Mouse (Mus musculus) urinary bladder, postnatal 10 days (tissue): ENCODE measurements around the gene Aanat.
"Not testable (repeated sequence)": the region's sequence is repeated elsewhere in the genome, so short reads cannot be mapped to it uniquely, and the experiment has no call there.

ENCODE experiments used
- DNase-seq: peaks from one replicate; pipeline ENCODE4 v3.0.0; 2022; ENCODE audit warnings: low spot score

The Aanat gene

DNA sequence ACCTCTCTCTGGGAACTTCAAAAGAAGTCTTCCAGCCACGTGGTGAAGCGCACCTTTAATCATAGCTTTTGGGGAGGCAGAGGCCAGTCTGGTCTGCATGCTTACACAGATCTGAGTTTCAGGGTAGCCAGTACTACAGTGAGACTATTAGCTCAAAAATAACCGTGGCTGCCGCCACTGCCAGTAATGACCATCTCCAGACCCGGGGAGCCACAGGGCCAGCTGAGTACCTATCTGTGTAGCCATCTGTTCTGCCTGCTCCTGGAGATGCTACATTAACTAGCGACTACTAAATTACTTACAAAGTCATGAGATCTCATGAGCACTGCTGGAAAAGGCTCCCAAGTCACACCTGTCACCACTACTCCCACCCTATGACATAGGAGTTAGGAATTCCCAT, 11.2 kb upstream of the Aanat start:
- DNase-seq, result no peak

DNA sequence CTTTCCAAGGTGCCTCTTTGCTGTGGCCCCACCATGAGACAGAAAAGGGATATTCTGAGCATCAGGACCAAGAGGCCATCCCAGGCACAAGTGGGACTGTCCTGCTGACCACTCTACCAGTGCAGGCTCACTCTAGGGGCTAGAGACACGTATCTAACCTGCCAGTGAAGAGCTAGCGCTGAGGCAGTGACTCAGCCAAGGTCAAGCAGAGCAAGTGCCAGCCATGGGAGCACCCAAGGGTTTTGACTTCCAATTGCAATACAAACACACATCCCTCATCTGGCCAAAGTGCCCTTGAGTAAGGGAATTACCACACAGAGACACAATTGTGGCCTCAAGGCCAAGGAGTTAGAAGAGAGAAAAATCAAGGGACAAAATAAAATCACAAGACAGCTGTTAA, 10.8 kb upstream of the Aanat start:
- no peak for DNase-seq

DNA sequence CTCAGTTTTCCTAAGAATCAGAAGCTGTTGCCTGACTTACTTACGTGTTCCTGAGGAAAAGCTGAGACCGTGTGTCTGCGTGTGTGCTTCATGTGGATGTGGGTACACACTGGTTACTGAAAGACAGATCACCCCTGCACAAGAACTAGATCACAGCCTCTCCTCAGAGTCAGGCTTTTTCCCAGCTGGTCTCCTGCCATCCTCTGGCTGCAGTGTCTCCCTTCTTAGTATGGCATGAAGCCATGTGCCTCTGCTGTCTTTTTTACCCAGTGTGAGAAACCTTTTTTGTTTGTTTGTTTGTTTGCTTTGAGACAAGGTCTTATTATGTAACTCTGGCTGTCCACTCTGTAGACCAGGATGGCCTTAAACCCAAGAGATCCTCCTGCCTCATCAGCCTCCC, 7.0 kb upstream of the Aanat start:
- DNase-seq, result no peak

DNA sequence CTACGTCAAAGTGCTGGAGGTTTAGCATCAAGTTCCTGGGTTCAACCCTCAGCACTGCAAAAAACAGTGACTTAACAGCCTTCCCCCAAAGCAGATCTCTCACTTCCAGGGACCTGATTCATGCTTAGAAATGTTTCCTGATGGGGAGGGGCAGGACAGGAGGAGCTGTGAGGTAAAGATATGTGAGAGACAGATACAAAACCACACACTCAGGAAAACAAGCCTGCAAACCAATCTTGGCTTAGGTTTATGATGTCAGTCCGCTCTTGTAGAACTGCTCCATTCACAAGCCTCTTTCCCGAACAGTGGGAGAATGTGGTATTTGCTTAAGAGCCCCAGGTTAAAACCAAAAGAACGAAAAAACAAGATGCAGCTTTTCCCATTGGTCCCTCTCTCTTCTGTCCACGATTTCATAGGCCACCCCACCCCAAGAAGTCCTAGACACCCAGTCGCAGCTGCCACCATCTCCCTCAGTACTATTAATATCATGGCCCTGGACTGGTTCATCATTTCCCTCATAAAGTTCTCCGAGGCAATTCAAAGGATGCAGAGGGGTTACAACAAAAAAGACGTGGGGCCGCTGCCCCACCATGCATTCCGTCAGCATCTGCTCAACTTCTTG, 6.1 kb upstream of the Aanat start:
- DNase-seq, result no peak

DNA sequence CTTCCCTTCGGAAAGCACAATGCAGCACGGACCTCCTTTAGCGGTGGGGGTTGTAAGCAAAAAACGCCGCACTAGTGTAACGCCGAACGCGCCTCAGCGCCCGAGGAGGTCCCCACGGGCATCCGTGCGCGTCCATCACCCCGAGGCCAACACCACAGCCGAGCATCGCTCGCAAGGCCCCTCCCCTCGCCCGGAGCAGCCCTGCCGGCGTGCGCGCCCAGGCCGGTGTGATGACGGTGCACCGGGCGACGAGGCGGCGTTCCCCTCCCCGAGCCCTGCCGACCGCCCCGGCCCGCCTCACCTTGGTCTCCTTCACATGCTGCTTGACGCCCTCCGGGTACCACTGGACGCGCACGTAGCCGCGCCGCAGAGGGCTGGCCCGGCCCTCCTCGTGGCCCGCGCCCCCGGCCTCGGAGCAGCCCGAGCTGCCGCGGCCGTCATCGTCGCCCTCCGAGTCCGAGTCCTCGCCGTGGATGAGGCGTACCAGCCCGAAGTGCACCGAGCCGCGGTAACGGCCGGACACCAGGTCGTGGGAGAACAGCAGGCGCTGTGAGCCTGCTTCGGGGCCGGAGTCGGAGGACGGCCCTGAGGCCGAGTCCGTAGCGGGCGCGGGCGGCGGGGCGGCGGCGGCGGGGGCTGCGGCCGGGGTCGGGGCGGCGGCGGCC, 5.4 kb upstream of the Aanat start:
- DNase-seq, result no peak

DNA sequence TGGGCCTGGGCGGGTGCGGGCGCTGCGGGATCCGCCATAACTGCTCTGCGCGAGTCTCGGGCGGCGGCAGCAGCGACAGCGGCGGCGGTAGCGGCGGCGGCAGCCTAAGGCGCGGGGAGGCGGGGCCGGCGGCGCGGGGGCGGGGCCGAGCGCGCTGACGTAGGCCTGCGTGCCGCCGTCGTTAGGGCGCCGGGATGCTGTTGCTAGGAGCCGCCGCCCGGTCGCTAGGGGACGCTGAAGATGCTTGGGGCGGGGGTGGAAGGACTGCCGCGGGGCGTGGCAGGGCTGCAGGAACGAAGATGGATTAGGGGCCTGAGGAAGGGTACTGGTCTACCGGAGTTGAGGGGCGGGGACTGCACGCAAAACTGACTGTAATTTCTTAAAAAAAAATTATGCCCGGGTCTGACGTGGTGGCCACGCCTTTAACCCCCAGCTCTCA, 4.8 kb upstream of the Aanat start, which contains the start of gene Ube2o:
TSS of gene Ube2o (minus strand) at position 72 of the 439 bp plus-strand sequence.
- peak; percentile 37 for DNase-seq

DNA sequence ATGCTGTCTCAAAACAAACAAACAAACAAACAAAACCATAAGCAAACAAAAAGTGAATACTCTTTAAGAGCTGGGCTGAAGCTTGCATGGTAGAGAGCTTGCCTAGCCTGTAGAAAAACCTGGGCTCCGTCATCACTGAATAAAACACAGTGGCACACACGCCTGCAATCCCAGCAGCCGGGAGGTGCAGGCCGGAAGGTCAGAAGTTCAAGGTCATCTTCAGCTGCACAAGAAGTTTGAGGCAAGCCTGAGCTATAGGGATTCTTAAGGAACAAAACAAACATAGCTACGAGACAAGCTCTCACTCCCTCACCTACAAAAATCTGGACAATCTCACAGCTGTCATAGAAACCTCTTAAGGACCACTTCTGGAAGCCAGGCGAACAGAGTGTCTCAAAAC, 550 bp upstream of the Aanat start:
- no peak for DNase-seq

DNA sequence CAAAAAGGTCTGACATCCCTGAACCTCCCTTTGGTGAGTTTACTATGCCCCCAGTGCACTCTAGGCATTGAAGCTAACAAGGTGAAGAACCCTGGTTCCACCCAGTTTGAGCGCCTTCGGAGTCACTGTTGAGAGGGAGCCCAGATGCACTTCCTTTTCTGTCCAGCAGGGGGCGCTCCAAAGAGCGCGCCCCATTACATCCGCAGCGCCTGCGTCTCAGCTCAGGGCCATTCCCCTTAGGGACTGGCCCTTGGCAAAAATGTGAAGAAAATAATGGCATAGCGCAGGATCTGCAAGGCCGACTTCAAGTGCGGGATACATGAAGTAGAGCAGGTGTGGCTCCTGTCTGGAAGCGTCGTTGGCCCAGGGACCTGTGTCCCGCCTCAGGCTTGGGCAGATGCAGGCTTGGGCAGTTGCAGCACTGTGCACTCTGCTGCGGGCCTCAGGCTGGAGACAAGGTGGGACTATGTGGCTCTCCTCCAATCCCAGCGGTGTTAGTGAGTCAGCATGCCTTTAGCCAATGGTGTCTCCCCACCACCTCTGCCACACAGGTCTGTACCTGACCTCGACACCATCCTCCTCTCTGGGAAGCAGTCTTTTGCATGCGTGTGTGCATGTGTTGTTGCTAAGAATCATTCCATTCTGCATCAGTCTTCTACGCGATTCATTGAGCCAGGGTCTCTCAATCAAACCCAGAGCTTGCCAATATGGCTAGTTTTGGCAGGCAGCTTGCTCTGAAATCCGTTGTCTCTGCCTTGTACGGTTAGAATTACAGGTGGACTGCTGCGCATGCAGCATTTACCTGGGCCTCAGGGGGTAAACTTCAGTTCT, 784 bp downstream of the Aanat start:
- DNase-seq, result no peak

DNA sequence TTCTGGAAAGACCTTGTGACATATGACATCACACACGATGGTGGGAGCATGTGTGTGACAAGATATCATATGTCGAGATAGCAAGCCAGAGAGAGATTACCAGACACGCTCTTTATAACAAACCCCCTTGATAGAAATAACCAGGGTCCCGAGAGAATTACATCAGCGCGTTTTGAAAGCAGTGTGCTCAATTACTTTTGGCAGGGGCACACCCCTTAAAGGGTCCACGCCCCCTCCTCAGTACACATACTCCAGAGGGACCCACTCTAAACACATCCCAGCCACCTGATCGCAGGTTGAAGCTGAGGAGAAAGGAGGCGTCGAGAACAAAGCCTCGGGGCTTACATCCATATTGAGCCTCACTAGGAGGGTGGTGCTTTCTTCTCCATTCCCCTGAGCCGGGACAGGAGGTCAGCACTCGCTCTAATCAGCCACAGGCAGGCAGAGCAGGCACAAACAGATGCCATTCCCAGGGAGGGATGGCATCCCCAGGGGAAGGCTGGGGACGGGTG, 2.8 kb downstream of the Aanat start:
- no peak for DNase-seq

DNA sequence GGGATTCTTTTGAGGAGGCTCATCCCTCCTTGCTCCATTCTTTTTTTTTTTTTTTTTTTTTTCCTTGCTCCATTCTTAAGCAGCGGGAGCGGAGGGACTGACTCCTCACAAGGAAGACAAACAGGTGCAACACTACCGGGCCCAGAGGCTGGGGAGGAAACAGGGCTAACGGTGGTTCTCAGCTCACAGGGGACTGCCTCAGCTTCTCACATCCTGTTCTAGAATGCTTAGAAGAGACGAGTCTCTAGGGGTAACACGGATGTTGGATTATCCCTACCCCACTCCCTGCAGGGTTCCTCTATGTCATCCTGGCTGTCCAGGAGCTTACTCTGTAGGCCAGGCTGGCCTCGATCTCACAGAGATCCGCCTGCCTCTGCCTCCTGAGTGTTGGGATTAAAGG, 3.3 kb downstream of the Aanat start:
- no peak for DNase-seq

DNA sequence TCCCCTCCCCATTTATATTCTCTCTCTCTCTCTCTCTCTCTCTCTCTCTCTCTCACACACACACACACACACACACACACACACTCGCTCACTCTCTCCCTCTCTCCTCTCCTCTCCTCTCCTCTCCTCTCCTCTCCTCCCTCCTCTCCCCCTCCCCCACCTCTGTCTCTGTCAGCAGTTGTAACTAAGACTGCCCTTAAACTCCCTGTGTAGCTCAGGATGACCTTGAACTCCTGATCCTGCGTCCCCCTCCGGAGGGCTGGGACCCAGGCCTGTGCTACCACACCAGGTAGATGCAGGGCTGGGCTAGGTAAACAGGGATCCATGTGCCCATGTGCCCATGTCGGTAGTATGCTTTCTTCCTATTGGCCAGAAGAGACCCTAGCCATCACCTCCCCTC, 5.4 kb downstream of the Aanat start:
- no peak for DNase-seq

DNA sequence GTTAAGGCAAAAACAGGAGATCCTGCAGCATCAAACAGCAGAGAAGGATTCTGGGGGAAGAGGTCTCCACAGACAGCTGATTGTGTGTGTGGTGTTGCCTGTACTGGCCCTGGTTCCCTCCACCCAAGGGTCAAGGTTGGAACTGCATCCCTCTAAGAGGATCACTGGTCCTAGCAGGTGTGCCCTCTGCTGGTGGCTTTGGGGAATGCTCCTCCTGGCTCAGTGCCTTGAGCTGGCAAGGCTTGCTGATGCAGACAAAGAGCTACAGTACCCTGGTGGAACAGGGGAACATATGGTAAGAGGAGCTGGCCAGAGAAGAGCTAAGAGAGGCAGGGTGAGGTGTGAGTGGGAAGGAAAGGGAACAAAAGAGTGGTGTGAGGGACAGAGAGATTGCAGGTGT, 6.2 kb downstream of the Aanat start:
- DNase-seq, result peak; percentile 86

DNA sequence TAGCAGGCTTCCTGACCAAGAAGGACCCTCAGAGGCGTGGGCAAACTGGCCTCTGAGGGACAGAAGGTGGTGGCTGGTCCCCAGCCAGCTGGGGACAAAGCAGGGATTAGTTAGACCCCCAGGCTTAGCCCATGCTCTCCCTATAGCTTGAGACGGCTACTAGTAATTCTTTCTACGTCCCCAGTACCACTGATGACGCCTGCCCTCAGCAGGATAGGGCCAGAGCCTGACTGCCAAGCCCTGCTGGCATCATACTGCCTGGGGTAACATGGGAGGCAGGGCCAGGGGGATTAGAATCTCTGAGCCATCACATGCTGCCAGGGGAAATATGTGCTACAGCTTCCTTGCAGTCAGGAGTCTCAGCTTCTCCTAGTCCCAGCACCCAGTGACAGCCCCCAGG, 7.1 kb downstream of the Aanat start:
- DNase-seq, result no peak

DNA sequence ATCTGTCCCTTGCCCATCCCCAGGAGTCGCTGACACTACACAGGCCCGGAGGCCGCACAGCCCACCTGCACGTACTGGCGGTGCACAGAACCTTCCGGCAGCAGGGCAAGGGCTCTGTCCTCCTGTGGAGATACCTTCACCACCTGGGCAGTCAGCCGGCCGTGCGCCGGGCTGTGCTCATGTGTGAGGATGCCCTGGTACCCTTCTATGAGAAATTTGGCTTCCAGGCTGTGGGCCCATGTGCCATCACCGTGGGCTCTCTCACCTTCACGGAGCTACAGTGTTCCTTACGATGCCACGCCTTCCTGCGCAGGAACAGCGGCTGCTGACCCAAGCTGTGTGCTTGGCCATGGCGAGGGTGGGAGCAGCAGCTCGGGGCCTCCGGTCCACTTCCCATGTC, 10.5 kb downstream of the Aanat start:
- DNase-seq, result no peak

DNA sequence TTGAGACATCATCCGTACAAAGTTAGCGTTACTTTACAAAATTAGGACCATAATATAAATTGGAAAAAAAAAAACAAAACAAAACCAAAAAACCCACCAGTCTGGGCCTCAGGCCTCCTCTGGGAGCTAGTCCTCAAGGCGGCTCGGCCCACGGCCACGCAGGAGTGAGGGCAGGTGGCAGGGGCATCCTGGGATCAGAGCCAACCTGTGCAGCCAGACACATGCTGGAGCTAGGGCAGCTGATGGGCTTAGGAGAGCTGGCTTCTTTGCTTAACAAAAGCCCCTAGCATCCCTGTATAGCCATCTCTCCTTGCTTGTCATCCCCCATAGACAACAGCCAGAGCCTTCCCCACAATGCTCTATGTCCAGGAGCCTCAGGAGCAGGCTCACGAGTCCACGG, 12.0 kb downstream of the Aanat start:
- DNase-seq, result no peak

DNA sequence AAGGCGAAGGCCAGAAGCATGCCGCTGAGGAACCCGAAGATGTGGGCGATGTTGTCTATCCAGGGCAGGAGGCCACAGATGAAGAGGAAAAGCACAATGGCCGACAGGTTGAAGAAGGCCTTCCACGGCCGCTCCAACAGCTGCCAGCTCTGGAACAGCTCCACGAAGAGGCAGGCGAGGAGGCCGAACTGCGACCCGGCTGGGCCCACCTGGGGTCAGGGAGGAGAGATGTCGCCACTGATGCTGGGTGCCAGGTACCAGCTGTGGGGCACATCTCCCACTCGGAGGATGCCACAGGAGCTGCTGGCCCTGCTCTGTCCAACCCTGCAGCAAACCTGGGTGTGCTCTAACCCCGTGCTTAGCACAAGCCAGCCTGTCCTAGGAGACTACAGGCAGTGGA, 13.0 kb downstream of the Aanat start:
- DNase-seq, result no peak

DNA sequence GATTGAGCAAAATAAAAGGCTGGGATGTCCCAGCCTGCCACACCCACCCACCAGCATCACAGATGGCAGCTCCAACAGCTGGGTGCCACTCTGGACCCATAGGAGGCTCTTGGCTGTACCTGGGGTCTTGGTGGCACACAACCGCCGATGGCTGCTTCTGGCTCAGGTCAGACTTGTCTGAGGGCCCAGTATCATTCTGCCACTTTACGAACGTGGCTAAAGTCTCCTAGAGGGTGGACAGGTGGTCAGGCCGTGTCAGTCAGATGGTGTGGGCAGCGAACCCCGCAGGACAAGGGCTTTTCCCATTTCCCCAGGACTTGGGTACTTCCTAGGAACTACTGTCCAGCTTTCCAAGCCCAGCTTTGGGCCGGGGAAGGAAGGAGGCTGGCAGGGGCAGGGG, 14.9 kb downstream of the Aanat start:
- DNase-seq, result no peak

DNA sequence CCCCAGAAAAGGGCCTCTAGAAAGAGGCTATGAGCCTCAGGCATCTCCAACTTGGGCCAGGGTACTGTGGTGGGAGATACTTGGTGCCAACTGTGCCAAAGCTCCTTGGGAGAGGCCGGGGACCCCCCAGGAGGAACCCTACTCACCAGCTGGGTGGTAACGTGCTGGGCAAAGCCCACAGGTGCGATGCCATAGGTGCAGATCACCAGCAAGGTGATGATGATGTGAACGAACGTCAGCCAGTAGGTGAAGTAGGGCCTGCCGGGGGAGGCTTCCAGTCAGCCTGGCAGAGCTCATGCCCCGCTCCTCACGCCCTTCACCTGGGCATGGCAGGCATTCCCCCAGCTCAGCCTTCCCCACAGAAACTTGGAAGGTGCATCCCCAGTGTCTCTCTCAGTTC, 15.8 kb downstream of the Aanat start:
- DNase-seq, result no peak

DNA sequence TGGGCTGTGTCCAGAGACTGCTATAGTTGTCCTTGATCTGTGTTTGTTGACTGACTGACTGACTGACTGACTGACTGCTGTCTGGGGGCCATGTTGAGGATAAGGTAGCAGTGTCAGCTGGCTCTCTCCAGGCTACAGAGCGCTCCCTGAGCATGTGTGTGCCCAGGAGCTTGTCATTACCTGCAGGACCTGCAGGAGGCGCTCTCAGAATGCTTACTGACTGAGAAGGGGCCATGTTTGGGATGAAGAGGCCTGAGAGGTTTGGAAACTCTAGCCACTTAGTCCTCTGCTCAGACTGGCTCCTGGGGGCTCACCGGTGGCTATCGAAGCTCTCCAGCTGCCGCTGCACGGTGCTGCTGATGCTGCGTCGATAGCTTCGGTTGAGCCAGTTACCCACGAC, 17.1 kb downstream of the Aanat start:
- no peak for DNase-seq

DNA sequence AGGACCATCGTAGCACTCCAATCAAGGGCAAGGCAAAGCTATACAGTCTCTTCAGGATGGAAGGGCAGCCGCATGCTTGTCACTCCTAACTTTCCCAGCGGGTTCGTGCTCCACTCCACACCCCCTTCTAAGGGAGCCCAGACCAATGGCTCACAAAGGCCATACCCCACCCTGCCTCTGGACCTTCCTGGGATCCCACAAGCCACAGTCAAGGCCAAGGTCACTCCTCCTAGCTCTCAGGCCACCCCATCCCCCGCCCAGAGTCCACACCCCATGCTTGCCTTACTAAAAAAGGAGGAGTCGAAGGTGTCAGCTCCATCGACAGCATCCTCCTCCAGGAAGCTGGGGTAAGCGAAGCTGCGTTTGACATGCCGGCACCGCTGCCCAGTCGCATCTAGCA, 17.9 kb downstream of the Aanat start:
- DNase-seq, result no peak

DNA sequence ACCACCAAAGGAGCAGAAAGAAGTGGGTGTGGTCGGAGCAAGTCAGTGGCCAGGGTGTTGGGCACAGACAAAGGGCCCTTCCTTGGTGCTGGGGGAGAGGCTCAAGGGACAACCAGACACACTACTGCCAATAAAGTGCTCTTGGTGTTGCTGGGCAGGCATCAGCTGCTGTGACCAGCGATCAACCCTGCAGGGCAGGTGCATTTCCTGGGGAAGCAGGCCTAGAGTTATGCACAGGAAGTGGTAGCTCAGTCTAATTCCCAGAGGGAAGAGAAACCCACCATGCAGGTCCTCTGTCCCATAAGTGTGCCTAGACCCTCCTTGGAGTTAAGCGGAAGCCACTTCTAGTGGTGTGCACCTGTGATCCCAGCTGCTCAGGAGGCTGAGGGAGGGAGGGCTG, 21.5 kb downstream of the Aanat start:
- no peak for DNase-seq

DNA sequence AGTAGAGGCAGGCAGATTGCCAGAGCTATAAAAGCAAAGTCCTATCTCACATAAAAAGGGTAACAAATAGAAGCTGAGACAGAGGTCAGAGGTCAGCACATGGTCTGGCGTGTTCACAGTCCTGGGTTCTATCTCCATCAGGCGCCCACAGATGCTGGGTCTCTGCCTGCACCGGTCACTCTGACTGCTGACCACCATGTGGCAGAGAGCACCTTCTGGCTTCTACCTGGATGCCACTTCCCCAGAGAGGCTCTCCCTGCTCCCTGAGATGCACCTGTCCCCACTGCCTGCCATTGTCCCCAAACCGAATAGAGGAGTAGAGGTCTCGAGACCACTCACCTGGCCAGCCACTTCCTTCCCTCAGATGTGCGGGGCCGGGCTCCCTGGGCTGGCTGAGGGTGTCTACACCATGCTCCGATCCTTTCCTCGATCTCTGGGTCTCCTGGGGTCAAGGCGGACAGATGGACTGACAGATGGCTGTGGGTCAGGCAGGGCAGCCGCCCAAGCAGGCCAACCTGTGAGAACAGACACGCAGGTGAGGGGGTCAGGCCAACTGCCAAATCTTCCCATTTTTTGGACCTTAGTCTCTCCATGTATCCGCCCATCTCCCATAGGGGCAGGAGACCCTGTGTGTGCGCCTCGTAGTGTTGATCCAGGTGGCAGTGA, 23.9 kb downstream of the Aanat start:
- DNase-seq, result no peak

DNA sequence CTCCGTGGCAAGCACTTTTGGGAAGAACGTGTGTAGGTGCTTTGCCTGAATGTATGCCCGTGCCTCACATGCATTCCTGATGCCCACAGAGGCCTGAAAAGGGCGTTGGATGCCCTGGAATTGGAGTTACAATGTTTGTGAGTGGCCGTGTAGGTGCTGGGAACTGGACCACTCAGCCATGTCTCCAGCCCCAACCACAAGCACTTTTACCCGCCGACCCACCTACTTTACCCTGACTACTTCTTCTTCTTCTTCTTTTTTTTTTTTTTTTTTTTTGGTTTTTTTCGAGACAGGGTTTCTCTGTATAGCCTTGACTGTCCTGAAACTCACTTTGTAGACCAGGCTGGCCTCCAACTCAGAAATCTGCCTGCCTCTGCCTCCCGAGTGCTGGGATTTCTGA, 24.9 kb downstream of the Aanat start:
- DNase-seq, result not testable (repeated sequence)
